Mouse (Mus musculus): ENCODE measurements at regions not wholly inside any gene's neighbourhood (a gene's known extent, or its start where the extent isn't known, plus 50 kb on each side); places are given as distances from the start of the nearest gene placed in this dataset.

DNA sequence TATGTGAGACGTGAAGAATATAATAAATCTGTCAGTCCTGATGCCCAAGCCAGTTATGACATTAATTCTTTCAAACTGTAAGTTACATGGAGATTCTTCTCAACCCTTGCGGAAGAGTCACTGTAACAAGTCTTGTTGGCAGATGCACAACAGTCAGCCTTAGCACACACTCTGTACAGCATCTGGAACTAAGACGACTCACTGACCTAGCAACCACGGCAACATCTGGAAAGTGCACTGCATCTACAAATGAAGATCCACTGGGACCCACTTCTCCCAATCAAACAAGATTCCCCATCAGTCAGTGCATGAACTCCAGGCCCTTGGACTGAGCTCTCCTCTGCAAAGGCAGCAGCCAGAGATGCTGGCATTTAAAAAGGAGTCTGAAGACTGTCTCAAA, 620.2 kb downstream of the Basp1 start:
- no peak for ATAC-seq (ENCODE audit: low FRiP score, low TSS enrichment)
- Histone ChIP-seq H3K4me3 (ENCODE audit: low read length) (no peak overlapping the region), H3K27ac (ENCODE audit: low read length) (no peak overlapping the region), H3K9ac (replicated peaks; ENCODE audit: low read length) (no peak overlapping the region), H3K4me2 (replicated peaks; ENCODE audit: low read depth, low read length) (no peak overlapping the region), H3K9me3 (ENCODE audit: low read length) (no peaks in the 10 kb centered on the region), H3K36me3 (ENCODE audit: insufficient read depth, low read length) (no peaks in the 10 kb centered on the region), H3K27me3 (ENCODE audit: insufficient read depth, low read length) (no peaks in the 10 kb centered on the region), H3K4me1 (ENCODE audit: insufficient read depth, low read length) (no peaks in the 10 kb centered on the region)
- WGBS, result 77% methylated on average over 4 of the region's 4 CpGs

DNA sequence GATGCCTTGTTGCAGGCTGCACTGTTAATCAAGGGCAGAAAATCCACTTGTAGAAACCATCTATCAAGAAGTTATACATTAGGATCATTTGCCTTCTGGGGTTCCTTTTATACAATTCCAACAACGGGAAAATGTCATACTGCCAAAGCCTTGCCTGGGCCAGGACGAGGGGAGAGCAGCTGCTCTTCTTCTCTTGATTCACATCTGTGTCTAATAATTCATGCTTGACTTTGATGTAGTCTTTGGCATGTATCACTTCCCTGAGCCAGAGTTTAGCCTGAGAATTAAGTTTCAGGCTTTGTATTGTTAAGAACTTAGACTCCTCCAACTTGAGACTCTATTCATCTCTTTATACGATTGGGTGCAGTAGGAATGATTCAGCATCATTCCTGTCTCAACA, 627.2 kb downstream of the Basp1 start:
- no peak overlapping the region for H3K4me2 ChIP-seq (replicated peaks; ENCODE audit: low read depth, low read length)
- no peak for ATAC-seq (ENCODE audit: low FRiP score, low TSS enrichment)
- H3K9me3 ChIP-seq (ENCODE audit: low read length), result no peaks in the 10 kb centered on the region
- H3K4me3 ChIP-seq (ENCODE audit: low read length), result no peak overlapping the region
- 30% methylated on average over 3 of the region's 3 CpGs for WGBS
- H3K27ac ChIP-seq (ENCODE audit: low read length), result no peak overlapping the region
- no peaks in the 10 kb centered on the region for H3K4me1 ChIP-seq (ENCODE audit: insufficient read depth, low read length)
- H3K36me3 ChIP-seq (ENCODE audit: insufficient read depth, low read length), result no peaks in the 10 kb centered on the region
- H3K9ac ChIP-seq (replicated peaks; ENCODE audit: low read length), result no peak overlapping the region
- H3K27me3 ChIP-seq (ENCODE audit: insufficient read depth, low read length), result no peaks in the 10 kb centered on the region

DNA sequence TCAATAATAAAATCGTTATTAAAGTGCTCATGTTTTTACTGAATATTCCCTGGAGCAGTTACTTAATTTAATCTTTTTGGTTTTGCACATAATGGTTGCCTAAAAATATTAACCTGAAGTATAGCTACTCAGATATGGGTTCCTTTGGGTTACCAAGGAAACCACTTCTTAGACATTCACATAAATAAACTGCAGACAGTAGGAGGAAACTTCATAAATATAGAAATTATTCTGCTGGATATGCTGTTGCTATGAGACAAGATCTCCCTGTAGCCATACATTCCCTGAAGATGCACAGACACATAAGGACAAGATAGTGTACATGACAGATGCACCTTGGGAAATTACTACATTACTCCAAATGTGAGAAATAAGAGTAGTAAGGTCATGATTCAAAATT, 635.3 kb downstream of the Basp1 start:
- H3K9ac ChIP-seq (replicated peaks; ENCODE audit: low read length), result no peak overlapping the region
- no peaks in the 10 kb centered on the region for H3K36me3 ChIP-seq (ENCODE audit: insufficient read depth, low read length)
- H3K4me1 ChIP-seq (ENCODE audit: insufficient read depth, low read length), result no peaks in the 10 kb centered on the region
- H3K4me3 ChIP-seq (ENCODE audit: low read length), result no peak overlapping the region
- H3K9me3 ChIP-seq (ENCODE audit: low read length), result no peaks in the 10 kb centered on the region
- no peak for ATAC-seq (ENCODE audit: low FRiP score, low TSS enrichment)
- no peak overlapping the region for H3K27ac ChIP-seq (ENCODE audit: low read length)
- 70% methylated on average over 1 of the region's 1 CpGs for WGBS
- H3K4me2 ChIP-seq (replicated peaks; ENCODE audit: low read depth, low read length), result no peak overlapping the region
- H3K27me3 ChIP-seq (ENCODE audit: insufficient read depth, low read length), result no peaks in the 10 kb centered on the region

DNA sequence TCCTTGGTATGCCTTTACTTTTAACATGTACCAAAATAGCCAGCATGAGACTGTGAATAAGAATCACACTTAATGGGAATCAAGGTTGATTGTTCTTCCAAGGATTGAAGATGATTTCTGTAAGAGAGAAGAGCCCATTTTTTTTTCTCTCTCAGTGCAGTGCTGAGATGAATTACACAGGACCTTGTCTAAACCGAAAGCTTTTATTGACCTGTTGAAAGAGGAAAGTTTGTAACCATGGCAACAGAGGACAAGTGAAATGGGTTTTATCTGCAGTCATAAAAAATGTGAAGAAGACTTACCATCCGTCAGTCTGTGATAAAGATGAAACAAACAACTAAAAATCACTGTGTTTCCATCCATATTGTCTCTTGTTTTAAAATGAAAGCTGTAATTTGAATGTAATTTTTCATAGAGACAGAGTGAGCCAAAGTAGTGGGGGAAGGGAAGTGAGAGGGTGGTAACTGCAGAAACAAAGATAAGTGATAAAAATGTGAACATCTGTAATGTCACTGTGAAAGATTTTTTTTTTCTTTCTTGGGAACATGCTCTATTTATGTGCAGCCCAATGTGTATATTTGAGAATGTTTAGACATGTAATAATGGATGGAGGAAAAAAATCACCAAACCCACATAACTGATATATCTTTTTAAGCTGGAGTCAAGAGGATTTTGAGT, 661.9 kb downstream of the Basp1 start:
- H3K4me3 ChIP-seq (ENCODE audit: low read length), result no peak overlapping the region
- no peaks in the 10 kb centered on the region for H3K4me1 ChIP-seq (ENCODE audit: insufficient read depth, low read length)
- WGBS, result 21% methylated on average over 2 of the region's 2 CpGs
- ATAC-seq (ENCODE audit: low FRiP score, low TSS enrichment), result no peak
- no peak overlapping the region for H3K4me2 ChIP-seq (replicated peaks; ENCODE audit: low read depth, low read length)
- no peak overlapping the region for H3K27ac ChIP-seq (ENCODE audit: low read length)
- no peak overlapping the region for H3K9ac ChIP-seq (replicated peaks; ENCODE audit: low read length)
- no peaks in the 10 kb centered on the region for H3K9me3 ChIP-seq (ENCODE audit: low read length)
- no peaks in the 10 kb centered on the region for H3K27me3 ChIP-seq (ENCODE audit: insufficient read depth, low read length)
- H3K36me3 ChIP-seq (ENCODE audit: insufficient read depth, low read length), result no peaks in the 10 kb centered on the region

DNA sequence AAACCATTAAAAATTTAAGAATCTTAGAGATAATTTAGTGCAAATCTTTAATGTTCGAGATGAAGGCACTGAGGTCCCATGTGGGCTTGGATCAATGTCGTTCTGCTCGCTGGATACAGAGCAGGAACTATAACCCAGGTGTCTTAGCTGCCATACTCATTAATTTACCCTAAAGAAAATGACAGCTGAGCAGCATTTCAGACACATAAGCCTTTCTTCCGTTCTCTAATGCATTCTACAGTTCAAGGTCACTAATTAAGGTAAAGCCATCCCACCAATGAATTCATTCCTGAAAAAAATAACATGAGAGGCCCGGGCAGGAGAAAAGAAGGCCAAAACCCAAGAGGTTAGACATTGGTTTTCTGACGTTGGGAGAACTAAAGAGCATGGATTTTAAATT, 670.3 kb downstream of the Basp1 start:
- H3K4me3 ChIP-seq (ENCODE audit: low read length), result no peak overlapping the region
- H3K4me2 ChIP-seq (replicated peaks; ENCODE audit: low read depth, low read length), result no peak overlapping the region
- no peak overlapping the region for H3K9ac ChIP-seq (replicated peaks; ENCODE audit: low read length)
- ATAC-seq (ENCODE audit: low FRiP score, low TSS enrichment), result no peak
- H3K4me1 ChIP-seq (ENCODE audit: insufficient read depth, low read length), result no peaks in the 10 kb centered on the region
- H3K36me3 ChIP-seq (ENCODE audit: insufficient read depth, low read length), result no peaks in the 10 kb centered on the region
- 54% methylated on average over 6 of the region's 6 CpGs for WGBS
- H3K27me3 ChIP-seq (ENCODE audit: insufficient read depth, low read length), result no peaks in the 10 kb centered on the region
- no peak overlapping the region for H3K27ac ChIP-seq (ENCODE audit: low read length)
- no peaks in the 10 kb centered on the region for H3K9me3 ChIP-seq (ENCODE audit: low read length)

DNA sequence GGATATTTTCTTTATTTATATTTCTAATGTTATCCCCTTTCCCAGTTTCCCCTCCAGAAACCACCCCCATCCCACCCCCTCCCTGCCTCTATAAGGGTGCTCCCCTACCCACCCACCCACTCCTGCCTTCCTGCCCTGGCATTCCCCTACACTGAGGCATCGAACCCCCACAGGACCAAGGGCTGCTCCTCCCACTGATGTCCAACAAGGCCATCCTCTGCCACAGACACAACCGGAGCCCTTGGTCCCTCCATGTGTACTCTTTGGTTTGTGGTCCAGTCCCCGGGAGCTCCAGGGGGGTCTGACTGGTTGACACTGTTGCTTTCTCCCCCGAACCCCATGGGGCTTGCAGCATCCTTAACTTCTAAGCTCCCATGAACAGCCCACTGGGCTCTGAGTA, 688.4 kb downstream of the Basp1 start:
- no peaks in the 10 kb centered on the region for H3K27me3 ChIP-seq (ENCODE audit: insufficient read depth, low read length)
- no peak overlapping the region for H3K9ac ChIP-seq (replicated peaks; ENCODE audit: low read length)
- H3K4me1 ChIP-seq (ENCODE audit: insufficient read depth, low read length), result no peaks in the 10 kb centered on the region
- no peak overlapping the region for H3K4me3 ChIP-seq (ENCODE audit: low read length)
- ATAC-seq (ENCODE audit: low FRiP score, low TSS enrichment), result no peak
- no peaks in the 10 kb centered on the region for H3K36me3 ChIP-seq (ENCODE audit: insufficient read depth, low read length)
- no peak overlapping the region for H3K27ac ChIP-seq (ENCODE audit: low read length)
- H3K4me2 ChIP-seq (replicated peaks; ENCODE audit: low read depth, low read length), result no peak overlapping the region
- 98% methylated on average over 4 of the region's 4 CpGs for WGBS
- H3K9me3 ChIP-seq (ENCODE audit: low read length), result no peaks in the 10 kb centered on the region

DNA sequence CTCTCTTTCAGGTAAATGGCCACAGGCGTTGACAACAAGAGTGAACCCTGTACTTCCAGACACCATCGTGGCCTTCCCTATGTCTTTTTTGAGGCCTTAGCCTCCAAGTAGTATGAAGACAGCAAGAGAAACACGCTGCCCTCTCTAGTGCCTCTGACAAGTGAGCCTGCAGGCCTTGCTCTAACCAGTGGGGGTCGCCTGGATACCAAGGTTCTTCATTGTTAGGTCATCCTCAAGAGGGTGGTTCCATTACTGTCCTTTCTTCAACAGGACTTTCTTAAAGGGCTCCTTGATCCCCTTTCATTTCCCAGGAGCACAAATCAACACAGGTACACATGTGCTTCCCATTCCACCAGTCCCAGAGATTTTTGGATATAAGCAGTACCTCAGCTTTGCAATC, 688.9 kb downstream of the Basp1 start:
- H3K9ac ChIP-seq (replicated peaks; ENCODE audit: low read length), result no peak overlapping the region
- WGBS, result 48% methylated on average over 4 of the region's 4 CpGs
- no peaks in the 10 kb centered on the region for H3K4me1 ChIP-seq (ENCODE audit: insufficient read depth, low read length)
- no peaks in the 10 kb centered on the region for H3K9me3 ChIP-seq (ENCODE audit: low read length)
- H3K27me3 ChIP-seq (ENCODE audit: insufficient read depth, low read length), result no peaks in the 10 kb centered on the region
- no peak overlapping the region for H3K4me2 ChIP-seq (replicated peaks; ENCODE audit: low read depth, low read length)
- H3K36me3 ChIP-seq (ENCODE audit: insufficient read depth, low read length), result no peaks in the 10 kb centered on the region
- H3K4me3 ChIP-seq (ENCODE audit: low read length), result no peak overlapping the region
- no peak; the same call in 1 of the 2 replicates for ATAC-seq (ENCODE audit: low FRiP score, low TSS enrichment)
- no peak overlapping the region for H3K27ac ChIP-seq (ENCODE audit: low read length)

DNA sequence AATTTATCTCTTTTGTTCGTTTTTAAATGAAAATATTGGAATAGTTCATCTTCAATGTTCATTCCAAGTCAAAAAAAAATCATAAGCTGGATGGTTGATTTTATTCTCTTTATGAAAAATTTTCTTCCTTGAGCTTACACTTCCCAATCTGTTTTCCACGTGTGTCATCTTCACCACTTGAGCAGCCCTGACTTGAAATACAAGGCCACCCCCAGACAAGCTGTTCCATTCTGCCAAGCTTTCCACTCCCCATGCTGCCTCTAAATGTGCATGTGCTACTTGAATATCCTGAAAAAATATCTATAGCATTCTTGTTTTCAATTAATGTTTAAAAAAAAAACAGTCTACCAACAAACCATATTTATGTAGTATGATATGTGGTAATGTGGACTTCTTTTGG, 693.2 kb downstream of the Basp1 start:
- ATAC-seq (ENCODE audit: low FRiP score, low TSS enrichment), result no peak
- WGBS, result 63% methylated on average over 2 of the region's 2 CpGs
- Histone ChIP-seq H3K27ac (ENCODE audit: low read length) (no peak overlapping the region), H3K4me3 (ENCODE audit: low read length) (no peak overlapping the region), H3K36me3 (ENCODE audit: insufficient read depth, low read length) (no peaks in the 10 kb centered on the region), H3K9me3 (ENCODE audit: low read length) (no peaks in the 10 kb centered on the region), H3K9ac (replicated peaks; ENCODE audit: low read length) (no peak overlapping the region), H3K27me3 (ENCODE audit: insufficient read depth, low read length) (no peaks in the 10 kb centered on the region), H3K4me2 (replicated peaks; ENCODE audit: low read depth, low read length) (no peak overlapping the region), H3K4me1 (ENCODE audit: insufficient read depth, low read length) (no peaks in the 10 kb centered on the region)

DNA sequence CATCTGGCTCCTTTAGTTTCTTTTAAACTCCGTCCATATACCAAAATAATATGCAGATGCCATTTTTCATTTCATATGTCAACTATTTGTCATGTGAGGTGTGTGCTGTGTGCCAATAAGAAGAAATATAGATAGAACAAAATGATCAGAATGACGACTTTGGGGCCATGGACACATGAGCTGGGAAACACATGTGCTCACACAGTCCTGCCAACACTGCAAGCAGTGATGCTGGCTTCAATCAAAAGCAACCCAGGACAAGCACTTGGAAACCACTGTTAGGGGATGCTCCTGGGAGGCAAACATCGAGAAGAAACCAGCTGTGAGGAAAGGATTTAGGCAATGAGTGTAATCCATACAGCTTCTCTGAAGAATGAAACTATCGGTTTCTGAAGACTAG, 731.4 kb downstream of the Basp1 start:
- Histone ChIP-seq H3K4me2 (replicated peaks; ENCODE audit: low read depth, low read length) (no peak overlapping the region), H3K36me3 (ENCODE audit: insufficient read depth, low read length) (no peaks in the 10 kb centered on the region), H3K27me3 (ENCODE audit: insufficient read depth, low read length) (no peaks in the 10 kb centered on the region), H3K27ac (ENCODE audit: low read length) (no peak overlapping the region), H3K9ac (replicated peaks; ENCODE audit: low read length) (no peak overlapping the region), H3K4me1 (ENCODE audit: insufficient read depth, low read length) (no peaks in the 10 kb centered on the region), H3K9me3 (ENCODE audit: low read length) (no peaks in the 10 kb centered on the region), H3K4me3 (ENCODE audit: low read length) (no peak overlapping the region)
- WGBS, result 80% methylated on average over 4 of the region's 4 CpGs
- ATAC-seq (ENCODE audit: low FRiP score, low TSS enrichment), result no peak

DNA sequence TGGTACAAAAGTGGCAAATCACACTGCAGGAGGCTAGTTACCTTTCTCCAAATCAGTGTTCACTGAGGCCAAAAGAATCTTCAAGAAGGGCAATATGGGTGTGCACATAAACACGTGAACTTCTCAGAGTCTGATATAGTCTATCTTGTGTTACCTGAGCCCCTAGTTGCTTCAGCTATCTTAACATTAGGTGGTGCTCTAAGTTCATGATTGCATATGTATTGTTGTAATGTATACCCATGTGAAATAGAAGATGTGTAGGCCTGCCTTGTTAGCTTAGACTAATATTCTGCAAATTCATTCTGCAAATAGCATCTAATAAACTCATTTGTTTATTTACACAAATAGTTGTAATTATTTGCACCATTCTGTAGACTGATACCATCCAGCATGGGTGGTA, 764.6 kb downstream of the Basp1 start:
- Histone ChIP-seq H3K27ac (ENCODE audit: low read length) (no peak overlapping the region), H3K27me3 (ENCODE audit: insufficient read depth, low read length) (no peaks in the 10 kb centered on the region), H3K9ac (replicated peaks; ENCODE audit: low read length) (no peak overlapping the region), H3K4me1 (ENCODE audit: insufficient read depth, low read length) (no peaks in the 10 kb centered on the region), H3K9me3 (ENCODE audit: low read length) (no peaks in the 10 kb centered on the region), H3K36me3 (ENCODE audit: insufficient read depth, low read length) (no peaks in the 10 kb centered on the region), H3K4me3 (ENCODE audit: low read length) (no peak overlapping the region), H3K4me2 (replicated peaks; ENCODE audit: low read depth, low read length) (no peak overlapping the region)
- WGBS, result 63% methylated on average over 1 of the region's 1 CpGs
- no peak for ATAC-seq (ENCODE audit: low FRiP score, low TSS enrichment)
